Mouse (Mus musculus): ENCODE measurements at regions not wholly inside any gene's neighbourhood (a gene's known extent, or its start where the extent isn't known, plus 50 kb on each side); places are given as distances from the start of the nearest gene placed in this dataset.

- DNase-seq (ENCODE audit: low spot score), result no peak
Measured at GRCm38 (mm10) chr12:46138646-46139045, 680.1 kb downstream of the Nova1 start.

- no peak for DNase-seq (ENCODE audit: low spot score)
Measured at GRCm38 (mm10) chr12:46125867-46126266, 692.9 kb downstream of the Nova1 start.

GRCm38 (mm10) chr12:46111352-46111751 lies 707.4 kb downstream of the Nova1 start:
- no peak for DNase-seq (ENCODE audit: low spot score)

GRCm38 (mm10) chr12:46083356-46083755 lies 735.4 kb downstream of the Nova1 start:
- no peak for DNase-seq (ENCODE audit: low spot score)

- DNase-seq (ENCODE audit: low spot score), result no peak
Measured at GRCm38 (mm10) chr12:46075789-46076217, 742.9 kb downstream of the Nova1 start.

GRCm38 (mm10) chr12:46075355-46075754 lies 743.4 kb downstream of the Nova1 start:
- no peak for DNase-seq (ENCODE audit: low spot score)

- DNase-seq (ENCODE audit: low spot score), result no peak
Measured at GRCm38 (mm10) chr12:46066896-46067295, 751.8 kb downstream of the Nova1 start.

GRCm38 (mm10) chr12:46040626-46041025 lies 778.1 kb downstream of the Nova1 start:
- no peak for DNase-seq (ENCODE audit: low spot score)

GRCm38 (mm10) chr12:46040216-46040615 lies 778.5 kb downstream of the Nova1 start:
- DNase-seq (ENCODE audit: low spot score), result no peak

GRCm38 (mm10) chr12:46036540-46037094 lies 782.1 kb downstream of the Nova1 start:
- DNase-seq (ENCODE audit: low spot score), result no peak

GRCm38 (mm10) chr12:46025266-46025665 lies 793.5 kb downstream of the Nova1 start:
- no peak for DNase-seq (ENCODE audit: low spot score)

GRCm38 (mm10) chr12:46021546-46021910 lies 797.2 kb downstream of the Nova1 start:
- DNase-seq (ENCODE audit: low spot score), result no peak

GRCm38 (mm10) chr12:46020835-46021545 lies 797.7 kb downstream of the Nova1 start:
- no peak for DNase-seq (ENCODE audit: low spot score)

- no peak for DNase-seq (ENCODE audit: low spot score)
Measured at GRCm38 (mm10) chr12:45977691-45978414, 840.9 kb downstream of the Nova1 start.

GRCm38 (mm10) chr12:45975780-45976179 lies 842.9 kb downstream of the Nova1 start:
- no peak for DNase-seq (ENCODE audit: low spot score)

- DNase-seq (ENCODE audit: low spot score), result no peak
Measured at GRCm38 (mm10) chr12:45970472-45970871, 848.3 kb downstream of the Nova1 start.

- DNase-seq (ENCODE audit: low spot score), result no peak
Measured at GRCm38 (mm10) chr12:45969881-45970280, 848.8 kb downstream of the Nova1 start.

GRCm38 (mm10) chr12:45946918-45947317 lies 871.8 kb downstream of the Nova1 start:
- no peak for DNase-seq (ENCODE audit: low spot score)

- DNase-seq (ENCODE audit: low spot score), result no peak
Measured at GRCm38 (mm10) chr12:45944464-45944863, 870.0 kb upstream of the Stxbp6 start.

GRCm38 (mm10) chr12:45942402-45942801 lies 867.9 kb upstream of the Stxbp6 start:
- no peak for DNase-seq (ENCODE audit: low spot score)

GRCm38 (mm10) chr12:45933388-45933787 lies 858.9 kb upstream of the Stxbp6 start:
- DNase-seq (ENCODE audit: low spot score), result no peak

- no peak for DNase-seq (ENCODE audit: low spot score)
Measured at GRCm38 (mm10) chr12:45932251-45932650, 857.7 kb upstream of the Stxbp6 start.

GRCm38 (mm10) chr12:45929760-45930150 lies 855.2 kb upstream of the Stxbp6 start:
- DNase-seq (ENCODE audit: low spot score), result peak; percentile 63
